Mouse (Mus musculus): ENCODE measurements around the gene Uts2b. TPM values are rescaled to one million over a fixed set of nuclear protein-coding genes. Genes with fewer than 3 reads are reported as not detected.

Gene Uts2b
- polyA plus RNA-seq, 1 experiment from 2014 or later = 12.4 TPM

DNA sequence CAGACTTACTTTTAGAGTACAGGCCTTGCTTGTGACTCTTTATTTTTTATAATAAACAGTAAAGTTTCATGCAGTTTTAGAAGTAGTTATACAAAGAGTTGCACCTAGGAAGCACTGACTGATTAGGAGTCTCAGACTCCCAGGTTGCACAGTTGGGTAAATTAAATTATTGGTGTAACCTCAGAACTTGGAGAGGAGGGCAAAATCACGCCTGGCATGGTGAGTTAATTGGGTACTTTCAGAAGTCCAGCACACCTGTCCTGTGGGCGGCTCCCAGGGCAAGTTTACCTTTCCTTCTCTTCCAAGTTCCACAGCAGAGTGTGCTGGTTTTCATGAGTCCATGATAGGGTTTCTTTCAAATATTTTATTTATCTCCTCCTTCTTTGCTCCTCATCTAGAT, 21.8 kb upstream of the Uts2b start:
- Histone ChIP-seq H3K4me1 (replicated peaks; ENCODE audit: control insufficient read depth, insufficient read depth, low read length) (peaks cover 29% of the 10 kb centered on the region), H3K36me3 (replicated peaks; ENCODE audit: control insufficient read depth, insufficient read depth) (no peaks in the 10 kb centered on the region), H3K4me3 (replicated peaks; ENCODE audit: low read length) (no peak overlapping the region), H3K4me2 (replicated peaks) (0 out of 2 replicates have a peak overlapping the region, but pooled peaks have one; percentile 64), H3K27ac (no peak overlapping the region), H3K9ac (no peak overlapping the region), H3K27me3 (ENCODE audit: control insufficient read depth, insufficient read depth, low read length) (no peaks in the 10 kb centered on the region), H3K9me3 (ENCODE audit: control insufficient read depth, low read length) (0 out of 2 replicates have a peak, but pooled peaks cover 6% of the 10 kb centered on the region)
- ATAC-seq (ENCODE audit: low FRiP score) (no peak), DNase-seq (ENCODE audit: low spot score) (no peak)
- WGBS = 87% methylated on average over 2 of the region's 2 CpGs

DNA sequence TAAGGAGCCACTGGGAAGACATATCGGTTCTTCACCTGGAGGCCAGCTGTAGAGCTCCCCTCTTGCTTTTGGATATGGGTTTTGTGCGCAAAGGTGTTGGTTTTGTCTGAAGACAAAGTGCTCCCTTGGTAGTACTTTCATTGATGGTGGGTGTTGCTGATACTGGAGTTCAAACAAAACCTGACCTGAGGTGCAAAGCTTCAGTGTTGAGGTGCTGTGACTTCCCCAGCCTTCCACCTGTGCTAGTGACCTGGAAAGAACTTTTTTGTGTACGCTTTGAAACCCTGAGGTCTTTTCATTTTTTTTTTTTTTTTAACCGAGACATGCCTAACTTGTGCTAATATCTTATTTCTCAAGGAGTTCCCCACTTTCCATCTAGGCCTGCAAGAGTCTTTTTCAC, 20.3 kb upstream of the Uts2b start:
- H3K27me3 ChIP-seq (ENCODE audit: control insufficient read depth, insufficient read depth, low read length) = no peaks in the 10 kb centered on the region
- peaks cover 29% of the 10 kb centered on the region for H3K4me1 ChIP-seq (replicated peaks; ENCODE audit: control insufficient read depth, insufficient read depth, low read length)
- DNase-seq (ENCODE audit: low spot score) = no peak
- no peaks in the 10 kb centered on the region for H3K9me3 ChIP-seq (ENCODE audit: control insufficient read depth, low read length)
- peak overlapping the region; percentile 97 for H3K4me3 ChIP-seq (replicated peaks; ENCODE audit: low read length)
- peak overlapping the region; percentile 64 for H3K4me2 ChIP-seq (replicated peaks)
- H3K36me3 ChIP-seq (replicated peaks; ENCODE audit: control insufficient read depth, insufficient read depth) = no peaks in the 10 kb centered on the region
- no peak overlapping the region for H3K27ac ChIP-seq
- no peak for ATAC-seq (ENCODE audit: low FRiP score)
- WGBS = 92% methylated on average over 4 of the region's 4 CpGs
- peak overlapping the region; percentile 99 for H3K9ac ChIP-seq

DNA sequence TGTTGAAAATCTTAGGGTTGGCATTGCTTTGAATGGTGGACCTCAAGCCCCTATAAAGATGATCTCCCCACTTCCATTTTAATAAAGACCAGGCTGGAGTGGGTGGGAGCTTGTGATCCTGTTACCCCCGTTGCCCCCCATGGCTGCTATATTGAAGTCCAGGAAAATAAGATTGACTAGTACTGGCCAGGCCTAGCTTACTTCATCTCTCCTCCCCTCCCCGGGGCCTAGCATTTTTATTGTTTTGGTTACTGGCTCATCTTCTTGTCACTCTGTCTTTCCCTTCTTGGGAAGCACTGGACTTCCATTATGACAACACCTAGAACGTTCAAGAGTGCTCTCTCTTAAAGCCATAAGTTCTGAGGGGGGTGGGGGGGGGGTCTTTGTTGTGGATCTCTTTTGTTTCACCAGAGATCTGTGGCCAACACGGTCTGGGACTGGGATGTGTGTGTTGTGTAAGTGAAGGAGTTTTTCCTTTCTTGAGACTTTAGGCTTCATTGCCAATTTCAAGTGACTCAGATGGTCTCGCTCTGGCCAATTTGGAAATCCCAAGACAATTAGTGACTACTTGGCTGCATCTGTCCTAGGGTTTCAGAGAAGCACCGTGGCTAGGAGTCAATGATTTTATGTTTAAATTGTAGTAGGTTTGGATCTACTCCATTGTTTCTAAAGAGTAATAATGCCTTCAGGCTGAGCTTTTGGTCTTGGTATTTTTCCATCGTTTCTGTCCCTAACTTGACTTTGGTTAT, 19.7 kb upstream of the Uts2b start:
- H3K9me3 ChIP-seq (ENCODE audit: control insufficient read depth, low read length) = no peaks in the 10 kb centered on the region

DNA sequence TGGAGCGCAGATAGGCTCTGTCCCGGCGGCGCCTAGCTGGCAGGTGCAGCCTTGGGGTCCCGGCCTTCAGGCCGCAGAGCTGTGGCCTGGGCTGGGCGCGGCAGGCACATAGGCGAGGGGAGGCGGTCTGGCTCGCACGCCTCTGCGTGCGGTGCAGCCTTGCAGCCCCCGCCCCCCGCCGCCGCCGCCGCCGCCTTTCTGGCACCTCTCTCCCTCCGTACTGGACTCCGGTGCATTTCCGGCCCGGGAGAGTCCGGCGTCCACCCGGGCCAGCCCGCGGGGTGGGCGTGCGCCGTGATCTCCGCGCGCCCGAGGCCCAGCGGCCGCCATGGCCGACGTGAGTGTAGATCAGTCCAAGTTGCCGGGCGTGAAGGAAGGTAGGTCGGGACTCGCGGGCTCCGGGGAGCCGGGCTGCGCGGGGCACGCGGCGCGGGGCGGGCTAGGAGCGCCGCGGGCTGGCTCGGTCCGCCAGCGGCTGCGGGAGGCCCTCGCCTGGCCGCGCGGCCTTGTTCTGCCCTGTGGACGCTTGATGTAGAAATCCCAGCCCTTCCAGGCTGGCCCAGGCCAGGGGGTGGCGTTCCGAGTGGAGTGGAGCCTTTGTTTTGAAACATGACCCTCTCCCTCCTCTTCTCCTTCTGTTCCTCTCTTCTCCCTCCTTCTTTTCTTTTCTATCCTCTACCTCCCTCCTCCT, 18.9 kb upstream of the Uts2b start, which contains the start of gene Ccdc50:
Ccdc50 (plus strand) TSS at position 109 of the 691 bp plus-strand sequence.
- peaks cover 29% of the 10 kb centered on the region for H3K4me1 ChIP-seq (replicated peaks; ENCODE audit: control insufficient read depth, insufficient read depth, low read length)
- H3K27ac ChIP-seq = peak within 1 kb of the TSS; percentile 98
- no peaks in the 10 kb centered on the region for H3K36me3 ChIP-seq (replicated peaks; ENCODE audit: control insufficient read depth, insufficient read depth)
- ATAC-seq (ENCODE audit: low FRiP score) (peak; percentile 96), DNase-seq (ENCODE audit: low spot score) (peak; percentile 70)
- H3K4me3 ChIP-seq (replicated peaks; ENCODE audit: low read length) = peak within 1 kb of the TSS; percentile 97
- 1% methylated on average over 61 of the region's 69 CpGs for WGBS
- no peaks in the 10 kb centered on the region for H3K27me3 ChIP-seq (ENCODE audit: control insufficient read depth, insufficient read depth, low read length)
- H3K9ac ChIP-seq = peak within 1 kb of the TSS; percentile 99
- peak within 1 kb of the TSS; percentile 64 for H3K4me2 ChIP-seq (replicated peaks)
- H3K9me3 ChIP-seq (ENCODE audit: control insufficient read depth, low read length) = no peaks in the 10 kb centered on the region

More for the DNA sequence above, 19.7 kb upstream of the Uts2b start:
- ATAC-seq (ENCODE audit: low FRiP score) (peak; percentile 11; the same call in 1 of the 2 replicates), DNase-seq (ENCODE audit: low spot score) (peak; percentile 48)
- peak overlapping the region; percentile 64 for H3K4me2 ChIP-seq (replicated peaks)
- H3K27me3 ChIP-seq (ENCODE audit: control insufficient read depth, insufficient read depth, low read length) = no peaks in the 10 kb centered on the region
- peak overlapping the region; percentile 97 for H3K4me3 ChIP-seq (replicated peaks; ENCODE audit: low read length)
- 16% methylated on average over 7 of the region's 7 CpGs for WGBS
- peak overlapping the region; percentile 98 for H3K27ac ChIP-seq
- peak overlapping the region; percentile 99 for H3K9ac ChIP-seq
- no peaks in the 10 kb centered on the region for H3K36me3 ChIP-seq (replicated peaks; ENCODE audit: control insufficient read depth, insufficient read depth)
- peaks cover 29% of the 10 kb centered on the region for H3K4me1 ChIP-seq (replicated peaks; ENCODE audit: control insufficient read depth, insufficient read depth, low read length)

DNA sequence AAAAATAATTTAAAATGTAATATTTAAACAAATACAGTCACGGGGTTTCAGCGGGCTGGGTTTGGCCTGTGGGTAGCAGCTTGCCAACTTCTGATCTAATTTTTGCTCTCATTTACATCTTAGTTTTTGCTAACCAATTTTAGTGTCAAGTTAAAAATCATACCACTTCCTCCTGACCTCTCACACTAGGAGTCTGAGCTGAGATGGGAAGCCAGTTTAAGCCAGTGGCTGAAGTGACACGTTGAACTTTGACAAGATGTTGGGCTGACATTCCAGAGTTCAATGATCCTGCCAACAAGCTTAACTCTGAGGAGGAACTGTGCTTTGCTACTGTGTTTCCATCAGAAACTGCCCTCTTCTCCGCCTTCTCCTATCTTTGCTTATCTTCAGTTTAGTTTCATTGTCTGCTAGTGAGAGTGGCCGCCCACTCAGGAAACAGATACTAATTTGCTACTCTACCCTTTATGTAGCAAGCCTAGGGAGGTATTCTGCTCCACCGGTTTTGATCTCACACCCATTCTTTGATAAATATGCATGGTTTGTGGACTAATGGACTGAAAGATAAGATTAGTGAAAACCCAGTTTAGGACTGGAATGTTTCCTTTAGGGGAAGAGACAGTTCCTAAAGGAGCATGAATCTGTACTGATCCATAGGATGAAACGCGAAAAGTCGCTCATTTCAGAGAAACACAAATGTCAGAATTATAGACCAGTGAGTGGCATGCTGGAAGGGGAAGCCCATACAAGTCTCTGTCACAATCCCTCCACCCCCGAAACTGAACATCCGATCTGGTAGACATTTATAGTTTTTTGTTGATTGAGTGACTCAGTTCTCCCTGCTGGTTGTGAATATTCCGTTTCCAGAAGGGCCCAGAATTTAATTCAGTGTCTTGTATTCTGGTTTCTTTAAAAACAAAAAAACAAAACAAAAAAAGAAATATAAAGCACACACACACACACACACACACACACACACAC, 17.9 kb upstream of the Uts2b start:
- DNase-seq (ENCODE audit: low spot score) (peak; percentile 33), ATAC-seq (ENCODE audit: low FRiP score) (no peak)
- Histone ChIP-seq H3K9me3 (ENCODE audit: control insufficient read depth, low read length) (no peaks in the 10 kb centered on the region), H3K4me2 (replicated peaks) (peak overlapping the region; percentile 64), H3K4me3 (replicated peaks; ENCODE audit: low read length) (peak overlapping the region; percentile 97), H3K27ac (peak overlapping the region; percentile 98), H3K4me1 (replicated peaks; ENCODE audit: control insufficient read depth, insufficient read depth, low read length) (peaks cover 29% of the 10 kb centered on the region), H3K36me3 (replicated peaks; ENCODE audit: control insufficient read depth, insufficient read depth) (no peaks in the 10 kb centered on the region), H3K9ac (peak overlapping the region; percentile 99), H3K27me3 (ENCODE audit: control insufficient read depth, insufficient read depth, low read length) (no peaks in the 10 kb centered on the region)
- WGBS = 44% methylated on average over 12 of the region's 12 CpGs

DNA sequence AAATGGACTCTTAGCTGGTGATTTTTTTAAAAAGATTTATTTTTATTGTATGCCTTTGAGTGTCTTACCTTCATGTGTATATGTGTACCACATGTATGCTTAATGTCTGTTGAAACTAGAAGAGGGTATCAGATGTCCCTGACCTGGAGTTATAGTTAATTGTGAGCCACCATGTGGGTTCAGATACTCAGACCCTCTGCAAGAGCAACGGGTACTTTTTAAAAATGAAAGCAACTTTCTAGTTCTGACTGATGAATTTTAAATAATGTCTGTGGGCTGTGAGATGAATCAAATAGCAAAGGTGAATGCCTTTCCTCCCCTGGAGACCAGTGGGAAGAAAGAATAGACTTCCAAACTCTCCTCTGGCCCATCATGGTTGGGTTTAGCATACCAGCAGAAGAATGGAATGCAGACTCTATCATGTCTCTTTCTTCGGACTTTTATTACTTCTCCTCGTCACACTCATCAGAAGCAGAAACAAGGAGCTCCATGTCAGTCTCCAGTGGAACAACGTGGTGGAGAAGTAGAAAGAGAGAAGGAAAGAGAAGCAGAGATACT, 16.9 kb upstream of the Uts2b start:
- Histone ChIP-seq H3K4me3 (replicated peaks; ENCODE audit: low read length) (no peak overlapping the region), H3K9ac (no peak overlapping the region), H3K27me3 (ENCODE audit: control insufficient read depth, insufficient read depth, low read length) (no peaks in the 10 kb centered on the region), H3K4me2 (replicated peaks) (no peak overlapping the region), H3K4me1 (replicated peaks; ENCODE audit: control insufficient read depth, insufficient read depth, low read length) (peaks cover 27% of the 10 kb centered on the region), H3K9me3 (ENCODE audit: control insufficient read depth, low read length) (no peaks in the 10 kb centered on the region), H3K36me3 (replicated peaks; ENCODE audit: control insufficient read depth, insufficient read depth) (no peaks in the 10 kb centered on the region), H3K27ac (no peak overlapping the region)
- WGBS = 75% methylated on average over 4 of the region's 4 CpGs
- ATAC-seq (ENCODE audit: low FRiP score) (no peak), DNase-seq (ENCODE audit: low spot score) (no peak)

DNA sequence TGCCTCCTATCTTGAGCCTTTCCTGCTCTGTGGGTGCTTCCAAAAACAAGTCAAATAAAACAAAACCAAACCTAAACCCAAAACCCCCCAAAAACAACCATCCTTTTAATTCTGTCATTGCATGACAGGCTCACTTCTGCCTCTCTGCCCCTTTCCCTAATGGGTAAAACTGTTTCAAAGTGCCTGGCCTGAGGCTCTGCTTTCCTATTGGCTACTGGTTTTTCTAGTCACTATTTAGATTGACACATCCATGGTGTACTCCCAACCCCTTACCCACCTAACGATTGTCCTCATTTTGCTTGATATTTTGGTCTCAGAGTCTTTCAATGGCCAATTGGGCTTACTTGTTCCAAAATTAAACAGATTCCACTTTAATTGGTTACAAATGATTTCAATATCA, 15.6 kb upstream of the Uts2b start:
- no peak for DNase-seq (ENCODE audit: low spot score)
- H3K9me3 ChIP-seq (ENCODE audit: control insufficient read depth, low read length) = no peaks in the 10 kb centered on the region
- peaks cover 15% of the 10 kb centered on the region for H3K4me1 ChIP-seq (replicated peaks; ENCODE audit: control insufficient read depth, insufficient read depth, low read length)
- no peaks in the 10 kb centered on the region for H3K36me3 ChIP-seq (replicated peaks; ENCODE audit: control insufficient read depth, insufficient read depth)
- no peak overlapping the region for H3K9ac ChIP-seq
- no peak for ATAC-seq (ENCODE audit: low FRiP score)
- WGBS = 92% methylated on average over 1 of the region's 1 CpGs
- no peak overlapping the region for H3K4me2 ChIP-seq (replicated peaks)
- H3K4me3 ChIP-seq (replicated peaks; ENCODE audit: low read length) = no peak overlapping the region
- no peak overlapping the region for H3K27ac ChIP-seq
- H3K27me3 ChIP-seq (ENCODE audit: control insufficient read depth, insufficient read depth, low read length) = no peaks in the 10 kb centered on the region

DNA sequence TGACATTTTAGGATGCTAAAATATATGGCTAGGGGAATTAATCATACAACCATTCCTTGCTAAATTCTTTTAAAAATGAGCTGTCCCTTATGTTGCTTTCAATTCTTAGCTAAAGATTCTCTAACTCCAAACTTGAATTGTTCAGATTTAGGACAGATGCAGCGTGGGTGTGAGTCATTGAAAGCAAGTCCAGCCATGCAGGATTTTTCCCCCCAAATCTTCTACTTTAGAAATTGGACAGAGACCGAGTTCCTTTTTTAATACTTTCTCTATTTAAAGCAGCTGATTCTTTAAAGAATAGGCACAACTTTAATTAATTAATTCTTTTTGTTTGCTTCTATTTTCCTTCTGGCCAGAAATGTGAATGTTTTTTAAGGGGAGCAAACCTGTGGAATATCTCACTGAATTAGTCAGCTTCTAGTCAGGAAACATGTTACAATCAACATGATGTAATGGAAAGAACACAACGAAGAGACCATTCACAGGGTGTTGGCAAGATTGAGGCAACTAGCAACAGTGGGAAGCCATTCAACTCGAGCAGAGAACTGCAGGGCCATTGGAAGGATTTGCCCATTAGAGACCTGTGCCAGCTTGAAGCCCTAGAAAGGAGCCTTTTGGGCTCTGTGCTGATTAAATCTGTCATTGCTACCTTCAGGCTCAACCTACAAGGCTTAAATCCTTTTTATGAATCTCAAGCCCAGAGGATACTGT, 15.0 kb upstream of the Uts2b start:
- no peak overlapping the region for H3K27ac ChIP-seq
- DNase-seq (ENCODE audit: low spot score) (no peak), ATAC-seq (ENCODE audit: low FRiP score) (no peak)
- no peak overlapping the region for H3K4me3 ChIP-seq (replicated peaks; ENCODE audit: low read length)
- 80% methylated on average over 4 of the region's 4 CpGs for WGBS
- no peaks in the 10 kb centered on the region for H3K36me3 ChIP-seq (replicated peaks; ENCODE audit: control insufficient read depth, insufficient read depth)
- no peak overlapping the region for H3K9ac ChIP-seq
- H3K27me3 ChIP-seq (ENCODE audit: control insufficient read depth, insufficient read depth, low read length) = no peaks in the 10 kb centered on the region
- no peaks in the 10 kb centered on the region for H3K9me3 ChIP-seq (ENCODE audit: control insufficient read depth, low read length)
- H3K4me2 ChIP-seq (replicated peaks) = no peak overlapping the region
- H3K4me1 ChIP-seq (replicated peaks; ENCODE audit: control insufficient read depth, insufficient read depth, low read length) = peaks cover 9% of the 10 kb centered on the region
